Mouse (Mus musculus) CH12.LX (cell line): ENCODE data around the gene Ank3. TPM values are rescaled to one million over a fixed set of nuclear protein-coding genes. Genes with fewer than 3 reads are reported as not detected.

Source experiments
- DNase-seq: peaks from one replicate; pipeline ENCODE4 v3.0.0-alpha.2; 2013; ENCODE audit errors: extremely low read depth
- H3K27ac ChIP-seq: 2 replicates; pipeline ENCODE4 v1.5.1; 2012; ENCODE audit warnings: low read depth, mild to moderate bottlenecking, control low read depth, moderate library complexity; ENCODE audit not compliant: insufficient read depth
- H3K27me3 ChIP-seq: replicated peaks from 2 replicates; pipeline ENCODE3; 2012; ENCODE audit warnings: inconsistent platforms
- H3K36me3 ChIP-seq, 2 experiments: replicated peaks in 1 of 2; 2 replicates each; pipeline versions ENCODE3 to v1.6.1; 2012; ENCODE audit warnings: inconsistent platforms in 1 of 2, low read length in 1 of 2, mild to moderate bottlenecking in 1 of 2, mixed read lengths in 1 of 2, moderate library complexity in 1 of 2; ENCODE audit not compliant: control insufficient read depth in 1 of 2, insufficient read depth in 1 of 2
- H3K4me1 ChIP-seq, 2 experiments: 2 replicates each; pipeline ENCODE4 v1.6.1; 2012; ENCODE audit warnings: inconsistent platforms in 1 of 2, moderate library complexity in 1 of 2; ENCODE audit not compliant: insufficient read depth in 2 of 2, control insufficient read depth in 1 of 2
- H3K4me2 ChIP-seq: 2 replicates; pipeline ENCODE4 v1.6.1; 2012; ENCODE audit warnings: low read depth, mild to moderate bottlenecking, control low read depth; ENCODE audit not compliant: poor library complexity, insufficient read depth, severe bottlenecking
- H3K4me3 ChIP-seq, 3 experiments: fragments of 150-350 bp in 1 of 3; sonication (generic) in 1 of 3; replicated peaks in 1 of 3; 2 replicates each; pipeline versions ENCODE3 to v1.5.1; 2011 to 2012; ENCODE audit warnings: low read depth in 2 of 3, low read length in 2 of 3, mild to moderate bottlenecking in 2 of 3, moderate library complexity in 2 of 3, control low read depth in 1 of 3, improper control_type of control experiment in 1 of 3, inconsistent platforms in 1 of 3, mixed read lengths in 1 of 3; ENCODE audit not compliant: poor library complexity in 1 of 3
- H3K79me2 ChIP-seq: replicated peaks from 2 replicates; pipeline ENCODE4 v1.6.1; 2012; ENCODE audit warnings: mild to moderate bottlenecking, moderate library complexity; ENCODE audit not compliant: control insufficient read depth, poor library complexity, insufficient read depth, severe bottlenecking; ENCODE audit errors: extremely low read depth
- H3K9ac ChIP-seq: 2 replicates; pipeline ENCODE4 v1.6.1; 2012; ENCODE audit warnings: low read depth, mild to moderate bottlenecking, control low read depth, moderate library complexity; ENCODE audit not compliant: insufficient read depth
- H3K9me3 ChIP-seq: replicated peaks from 2 replicates; pipeline ENCODE3; 2012; ENCODE audit warnings: low read length, inconsistent platforms, mixed read lengths
- BHLHE40 ChIP-seq: IDR thresholded peaks from 2 replicates; pipeline ENCODE4 v1.6.1; 2011; ENCODE audit warnings: mild to moderate bottlenecking, low read depth, low read length, improper control_type of control experiment
- CHD1 ChIP-seq: IDR thresholded peaks from 2 replicates; pipeline ENCODE4 v1.6.1; 2012; ENCODE audit warnings: low read depth, low read length, improper control_type of control experiment, inconsistent platforms
- CTCF ChIP-seq, 2 experiments: IDR thresholded peaks in 1 of 2; conservative IDR thresholded peaks in 1 of 2; 2 replicates each; pipeline ENCODE4 v1.5.1; 2011 to 2012; ENCODE audit warnings: low read depth in 2 of 2, low read length in 2 of 2, improper control_type of control experiment in 1 of 2, inconsistent platforms in 1 of 2, mild to moderate bottlenecking in 1 of 2, moderate library complexity in 1 of 2
- E2F4 ChIP-seq: IDR thresholded peaks from 2 replicates; pipeline ENCODE4 v1.6.1; 2011; ENCODE audit warnings: low read depth, low read length, improper control_type of control experiment; ENCODE audit not compliant: insufficient replicate concordance
- ELF1 ChIP-seq: IDR thresholded peaks from 2 replicates; pipeline ENCODE4 v1.6.1; 2014; ENCODE audit warnings: low read depth, mild to moderate bottlenecking, inconsistent platforms, low read length, improper control_type of control experiment
- EP300 ChIP-seq: IDR thresholded peaks from 2 replicates; pipeline ENCODE4 v1.6.1; 2011; ENCODE audit warnings: low read length, improper control_type of control experiment
- ETS1 ChIP-seq: conservative IDR thresholded peaks from 2 replicates; pipeline ENCODE4 v1.6.1; 2012; ENCODE audit warnings: low read depth, mild to moderate bottlenecking, inconsistent platforms, low read length, improper control_type of control experiment, moderate library complexity
- IRF4 ChIP-seq: IDR thresholded peaks from 2 replicates; pipeline ENCODE4 v1.6.1; 2014; ENCODE audit warnings: low read depth, mild to moderate bottlenecking, inconsistent platforms, low read length, improper control_type of control experiment
- JUN ChIP-seq: IDR thresholded peaks from 2 replicates; pipeline ENCODE4 v1.6.1; 2011; ENCODE audit warnings: low read depth, mild to moderate bottlenecking, low read length, improper control_type of control experiment, moderate library complexity; ENCODE audit not compliant: insufficient read depth
- JUND ChIP-seq: conservative IDR thresholded peaks from 2 replicates; pipeline ENCODE4 v1.6.1; 2011; ENCODE audit warnings: low read depth, low read length, improper control_type of control experiment
- KAT2A ChIP-seq: IDR thresholded peaks from 2 replicates; pipeline ENCODE4 v1.6.1; 2012; ENCODE audit warnings: low read length, improper control_type of control experiment, inconsistent platforms; ENCODE audit not compliant: insufficient replicate concordance
- MAFK ChIP-seq: IDR thresholded peaks from 2 replicates; pipeline ENCODE4 v1.6.1; 2011; ENCODE audit warnings: low read length, improper control_type of control experiment; ENCODE audit not compliant: insufficient replicate concordance
- MAX ChIP-seq: IDR thresholded peaks from 2 replicates; pipeline ENCODE4 v1.6.1; 2011; ENCODE audit warnings: low read length, improper control_type of control experiment
- MYC ChIP-seq: IDR thresholded peaks from 2 replicates; pipeline ENCODE4 v1.6.1; 2011; ENCODE audit warnings: low read depth, mild to moderate bottlenecking, improper control_type of control experiment, low read length
- NELFE ChIP-seq: IDR thresholded peaks from 2 replicates; pipeline ENCODE4 v1.6.1; 2011; ENCODE audit warnings: low read depth, low read length, improper control_type of control experiment
- NRF1 ChIP-seq: IDR thresholded peaks from 2 replicates; pipeline ENCODE4 v1.6.1; 2014; ENCODE audit warnings: low read depth, mild to moderate bottlenecking, inconsistent platforms, low read length, improper control_type of control experiment, moderate library complexity
- RAD21 ChIP-seq: IDR thresholded peaks from 2 replicates; pipeline ENCODE4 v1.6.1; 2011; ENCODE audit warnings: low read depth, mild to moderate bottlenecking, low read length, improper control_type of control experiment, moderate library complexity
- RCOR1 ChIP-seq: conservative IDR thresholded peaks from 2 replicates; pipeline ENCODE4 v1.6.1; 2012; ENCODE audit warnings: low read depth, mild to moderate bottlenecking, inconsistent platforms, low read length, improper control_type of control experiment
- SMC3 ChIP-seq: IDR thresholded peaks from 2 replicates; pipeline ENCODE4 v1.6.1; 2011; ENCODE audit warnings: low read depth, low read length, improper control_type of control experiment
- USF1 ChIP-seq: IDR thresholded peaks from 2 replicates; pipeline ENCODE4 v1.6.1; 2014; ENCODE audit warnings: low read depth, mild to moderate bottlenecking, inconsistent platforms, low read length, improper control_type of control experiment
- USF2 ChIP-seq: conservative IDR thresholded peaks from 2 replicates; pipeline ENCODE4 v1.6.1; 2011; ENCODE audit warnings: low read depth, low read length, improper control_type of control experiment
- ZC3H11A ChIP-seq: IDR thresholded peaks from 2 replicates; pipeline ENCODE4 v1.6.1; 2012; ENCODE audit warnings: low read depth, mild to moderate bottlenecking, inconsistent platforms, low read length, improper control_type of control experiment
- ZKSCAN1 ChIP-seq: IDR thresholded peaks from 2 replicates; pipeline ENCODE4 v1.6.1; 2012; ENCODE audit warnings: low read depth, inconsistent platforms, low read length, improper control_type of control experiment, borderline replicate concordance
- ZMIZ1 ChIP-seq: IDR thresholded peaks from 2 replicates; pipeline ENCODE4 v1.6.1; 2012; ENCODE audit warnings: low read depth, mild to moderate bottlenecking, inconsistent platforms, low read length, improper control_type of control experiment
- dilution Hi-C: fragments of 300-500 bp; cut with MboI; formaldehyde crosslinking; loops from 2 replicates; pipeline ENCODE4 v1.14.3; 2020; ENCODE audit warnings: low sequenced_read_pairs; ENCODE audit not compliant: extremely low pct_unique_long_range_greater_than_20kb, extremely low pct_ligation_motif_present
- in situ Hi-C: fragments of 300-500 bp; cut with MboI; formaldehyde crosslinking; loops from 3 replicates; pipeline ENCODE4 v1.14.3; 2019; ENCODE audit warnings: low sequenced_read_pairs, low pct_ligation_motif_present, low pct_unique_long_range_greater_than_20kb, mixed read lengths
- polyA plus RNA-seq: library from polyadenylated mRNA; unstranded; fragments of >175 nt; gene quantifications from 2 replicates; pipeline ENCODE4 v1.2.1, GENCODE M21; 2012; ENCODE audit warnings: low read depth; ENCODE audit not compliant: insufficient read length
- total RNA-seq, 2 experiments: library from RNA; depleted of rRNA; stranded (reverse); fragments of 300-350 nt in 1 of 2; fragments of >200 nt in 1 of 2; gene quantifications; 2 replicates each; pipeline ENCODE4 v1.2.3; 2012 to 2014

Ank3 gene
- total and polyA plus RNA-seq, 3 experiments, result 4.7 to 8.3 (median 6.2) TPM

DNA sequence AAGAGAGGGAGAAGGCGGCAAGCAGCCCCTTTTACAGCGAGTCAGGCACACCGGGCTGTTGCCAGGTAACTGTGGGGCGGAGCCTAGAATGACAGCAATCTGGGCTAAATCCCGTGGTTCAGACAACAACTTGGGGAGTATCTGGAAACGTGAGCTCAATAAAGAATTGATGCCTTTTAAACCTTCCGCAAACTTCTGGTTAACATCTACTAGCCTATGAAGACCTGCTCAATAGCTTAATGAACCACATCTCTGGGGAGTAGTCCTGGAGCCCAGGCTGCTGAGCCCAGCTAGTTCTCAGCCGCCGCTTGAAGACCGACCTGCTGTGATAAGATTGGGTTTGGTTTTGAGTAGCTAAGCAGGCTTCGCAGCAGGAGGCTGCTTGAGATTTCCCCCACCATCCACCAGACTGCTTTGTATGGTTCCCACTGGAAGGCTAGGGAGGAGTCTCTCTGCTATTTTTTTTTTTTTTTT is 175.7 kb downstream of the Ank3 start:
- Histone ChIP-seq H3K36me3 (peaks cover 0 to 17% of the 10 kb centered on the region in 2 experiments), H3K9ac (no peak overlapping the region), H3K4me1 (peaks cover 3 to 50% of the 10 kb centered on the region in 2 experiments; a peak in 2 of 4 replicates), H3K4me2 (peak overlapping the region; percentile 0; the same call in 1 of the 2 replicates), H3K27ac (no peak overlapping the region), H3K79me2 (no peaks in the 10 kb centered on the region), H3K4me3 (no peak overlapping the region), H3K27me3 (no peaks in the 10 kb centered on the region), H3K9me3 (no peaks in the 10 kb centered on the region)
- TF ChIP-seq BHLHE40 (no peak), IRF4 (no peak), KAT2A (no peak), EP300 (no peak), ZKSCAN1 (no peak), ZC3H11A (no peak), USF2 (no peak), NELFE (no peak), JUN (no peak), ELF1 (no peak), ZMIZ1 (no peak), USF1 (no peak), ETS1 (no peak), MYC (no peak), JUND (no peak), RAD21 (no peak), CTCF (conservative IDR thresholded peaks at IDR 0.05 in 1 of 2, IDR thresholded peaks at IDR 0.05 in 1 of 2; ENCODE audit: low read depth in 2 of 2, low read length in 2 of 2) (no peak), E2F4 (no peak)
- in situ Hi-C loops (no loop called here), dilution Hi-C loops (no loop called here)
- no peak for DNase-seq

DNA sequence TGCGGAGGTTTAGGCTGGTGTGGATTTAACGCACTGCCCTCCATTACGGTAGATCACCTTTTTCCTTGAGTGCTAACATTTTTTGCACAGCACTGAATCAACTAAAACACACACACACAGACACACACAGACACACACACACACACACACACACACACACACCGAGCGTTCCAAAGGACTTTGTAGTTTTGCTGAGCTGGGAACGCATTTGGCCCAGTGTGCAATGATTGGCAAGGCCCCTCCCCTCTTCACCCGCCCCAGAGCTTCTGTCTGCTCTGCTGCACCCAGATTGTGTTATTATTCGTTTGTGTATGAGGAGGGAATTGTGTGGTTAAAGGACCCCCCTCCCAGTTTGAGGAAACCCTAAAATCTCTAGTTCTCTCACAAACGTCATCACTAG is 176.3 kb downstream of the Ank3 start:
- Histone ChIP-seq H3K27ac (no peak overlapping the region), H3K9ac (no peak overlapping the region), H3K27me3 (no peaks in the 10 kb centered on the region), H3K36me3 (peaks cover 0 to 17% of the 10 kb centered on the region in 2 experiments), H3K79me2 (no peaks in the 10 kb centered on the region), H3K9me3 (no peaks in the 10 kb centered on the region), H3K4me3 (no peak overlapping the region), H3K4me2 (no peak overlapping the region), H3K4me1 (peaks cover 3 to 44% of the 10 kb centered on the region in 2 experiments; a peak in 2 of 4 replicates)
- no peak for DNase-seq
- TF ChIP-seq MYC (no peak), RCOR1 (no peak), MAX (no peak), EP300 (no peak), MAFK (no peak), CHD1 (no peak), ZMIZ1 (no peak), USF2 (no peak), NRF1 (no peak), ELF1 (no peak), SMC3 (no peak), NELFE (no peak)
- in situ Hi-C loops (no loop called here), dilution Hi-C loops (no loop called here)
